Mouse (Mus musculus) embryonic facial prominence, embryonic 10.5 days (tissue): ENCODE measurements around the gene Mbd3. TPM values are rescaled to one million over a fixed set of nuclear protein-coding genes. Genes with fewer than 3 reads are reported as not detected.

ENCODE experiments used
- DNase-seq: peaks from one replicate; pipeline ENCODE4 v3.0.0-alpha.2; 2017; ENCODE audit warnings: low spot score
- H3K27ac ChIP-seq: fragments of 300-500 bp; sonication (generic); replicated peaks from 2 replicates; pipeline ENCODE4 v1.5.1; 2016; ENCODE audit warnings: mild to moderate bottlenecking
- H3K27me3 ChIP-seq: fragments of 300-500 bp; sonication (generic); replicated peaks from 2 replicates; pipeline ENCODE4 v1.6.1; 2016; ENCODE audit warnings: low read depth, mild to moderate bottlenecking; ENCODE audit not compliant: poor library complexity, severe bottlenecking
- H3K36me3 ChIP-seq: fragments of 300-500 bp; sonication (generic); replicated peaks from 2 replicates; pipeline ENCODE4 v1.6.1; 2016; ENCODE audit warnings: mild to moderate bottlenecking, moderate library complexity
- H3K4me1 ChIP-seq: fragments of 300-500 bp; sonication (generic); 2 replicates; pipeline ENCODE4 v1.6.1; 2016
- H3K4me3 ChIP-seq: fragments of 300-500 bp; sonication (generic); 2 replicates; pipeline ENCODE4 v1.5.1; 2016; ENCODE audit warnings: mild to moderate bottlenecking, moderate library complexity
- H3K9me3 ChIP-seq: fragments of 300-500 bp; sonication (generic); 2 replicates; pipeline ENCODE4 v1.6.1; 2016; ENCODE audit warnings: mild to moderate bottlenecking
- WGBS: fragments of 180-500 bp; shearing (Covaris S2); methylation state at CpG from one replicate; pipeline ENCODE4 v1.1.7; 2016; 5-methylcytosine and 5-hydroxymethylcytosine counted together
- polyA plus RNA-seq: library from polyadenylated mRNA; unstranded; fragments of >200 nt; fragmentation: Nextera tagmentation; extraction: Ambion mirVana; gene quantifications from 2 replicates; pipeline ENCODE4 v1.2.1, GENCODE M21; 2016

Gene Mbd3
- 371 and 377 TPM in 2 replicates for polyA plus RNA-seq

GRCm38 (mm10) chr10:80399191-80399972 lies at the start of gene Mbd3:
Gene Mbd3 (minus strand): TSS chr10:80399550.
- DNase-seq = peak; percentile 100
- Histone ChIP-seq H3K27me3 (no peaks in the 10 kb centered on the region), H3K27ac (peak within 1 kb of the TSS; percentile 100), H3K4me3 (peak within 1 kb of the TSS; percentile 89), H3K9me3 (no peaks in the 10 kb centered on the region; the same call in 1 of the 2 replicates), H3K4me1 (peaks cover 41% of the 10 kb centered on the region), H3K36me3 (peaks cover 74% of the 10 kb centered on the region)
- WGBS = under 1% methylated on average over 82 of the region's 82 CpGs

GRCm38 (mm10) chr10:80445898-80446601 lies 46.7 kb upstream of the Mbd3 start:
- Histone ChIP-seq H3K27me3 (peaks cover 52% of the 10 kb centered on the region), H3K9me3 (no peaks in the 10 kb centered on the region), H3K4me1 (peaks cover 19% of the 10 kb centered on the region), H3K4me3 (no peak overlapping the region; the same call in 1 of the 2 replicates), H3K36me3 (no peaks in the 10 kb centered on the region), H3K27ac (no peak overlapping the region)
- 8% methylated on average over 26 of the region's 26 CpGs for WGBS
- DNase-seq = peak; percentile 82

GRCm38 (mm10) chr10:80445052-80445451 lies 45.7 kb upstream of the Mbd3 start:
- Histone ChIP-seq H3K4me3 (no peak overlapping the region), H3K27ac (no peak overlapping the region), H3K4me1 (peaks cover 12% of the 10 kb centered on the region; the same call in 1 of the 2 replicates), H3K36me3 (no peaks in the 10 kb centered on the region), H3K9me3 (no peaks in the 10 kb centered on the region), H3K27me3 (peaks cover 47% of the 10 kb centered on the region)
- no peak for DNase-seq
- 35% methylated on average over 1 of the region's 1 CpGs for WGBS

GRCm38 (mm10) chr10:80444339-80445045 lies 45.1 kb upstream of the Mbd3 start:
- Histone ChIP-seq H3K27me3 (peaks cover 47% of the 10 kb centered on the region), H3K4me3 (no peak overlapping the region), H3K4me1 (peaks cover 12% of the 10 kb centered on the region; the same call in 1 of the 2 replicates), H3K9me3 (no peaks in the 10 kb centered on the region), H3K36me3 (no peaks in the 10 kb centered on the region), H3K27ac (no peak overlapping the region)
- WGBS = 59% methylated on average over 5 of the region's 5 CpGs
- DNase-seq = no peak

- Histone ChIP-seq H3K27ac (no peak overlapping the region), H3K27me3 (peaks cover 44% of the 10 kb centered on the region), H3K4me1 (peaks cover 12% of the 10 kb centered on the region; the same call in 1 of the 2 replicates), H3K36me3 (no peaks in the 10 kb centered on the region), H3K4me3 (no peak overlapping the region), H3K9me3 (no peaks in the 10 kb centered on the region)
- DNase-seq = no peak
- whole genome bisulfite sequencing = 85% methylated on average over 7 of the region's 8 CpGs
These were observed 44.4 kb upstream of the Mbd3 start for GRCm38 (mm10) chr10:80443575-80444278.

- Histone ChIP-seq H3K27me3 (peaks cover 37% of the 10 kb centered on the region), H3K36me3 (no peaks in the 10 kb centered on the region), H3K9me3 (no peaks in the 10 kb centered on the region), H3K4me3 (no peak overlapping the region), H3K27ac (no peak overlapping the region), H3K4me1 (peaks cover 9% of the 10 kb centered on the region)
- no peak for DNase-seq
- 53% methylated on average over 2 of the region's 2 CpGs for WGBS
These were observed 43.6 kb upstream of the Mbd3 start for GRCm38 (mm10) chr10:80442989-80443388.

- peaks cover 14% of the 10 kb centered on the region for H3K4me1 ChIP-seq
- peaks cover 25% of the 10 kb centered on the region for H3K27me3 ChIP-seq
- 61% methylated on average over 8 of the region's 8 CpGs for WGBS
- no peaks in the 10 kb centered on the region for H3K36me3 ChIP-seq
- H3K27ac ChIP-seq = no peak overlapping the region
- no peaks in the 10 kb centered on the region for H3K9me3 ChIP-seq
- no peak overlapping the region for H3K4me3 ChIP-seq
- no peak for DNase-seq
These were observed 42.2 kb upstream of the Mbd3 start for GRCm38 (mm10) chr10:80441598-80441997.

- H3K4me1 ChIP-seq = peaks cover 20% of the 10 kb centered on the region
- no peaks in the 10 kb centered on the region for H3K9me3 ChIP-seq
- H3K27me3 ChIP-seq = peaks cover 21% of the 10 kb centered on the region
- no peak overlapping the region for H3K27ac ChIP-seq
- H3K36me3 ChIP-seq = no peaks in the 10 kb centered on the region
- no peak for DNase-seq
- H3K4me3 ChIP-seq = no peak overlapping the region
These were observed 40.7 kb upstream of the Mbd3 start for GRCm38 (mm10) chr10:80440031-80440430.

GRCm38 (mm10) chr10:80437973-80438372 lies 38.6 kb upstream of the Mbd3 start:
- Histone ChIP-seq H3K27me3 (peaks cover 7% of the 10 kb centered on the region), H3K4me1 (peaks cover 21% of the 10 kb centered on the region), H3K36me3 (no peaks in the 10 kb centered on the region), H3K9me3 (no peaks in the 10 kb centered on the region), H3K4me3 (0 out of 2 replicates have a peak overlapping the region, but pooled peaks have one; percentile 2), H3K27ac (no peak overlapping the region)
- DNase-seq = no peak
- whole genome bisulfite sequencing = 61% methylated on average over 4 of the region's 4 CpGs

GRCm38 (mm10) chr10:80436276-80436675 lies 36.9 kb upstream of the Mbd3 start:
- WGBS = 9% methylated on average over 9 of the region's 9 CpGs
- H3K36me3 ChIP-seq = peaks cover under 1% of the 10 kb centered on the region
- no peak overlapping the region for H3K4me3 ChIP-seq
- no peaks in the 10 kb centered on the region for H3K9me3 ChIP-seq
- H3K4me1 ChIP-seq = peaks cover 33% of the 10 kb centered on the region
- DNase-seq = no peak
- peak overlapping the region; percentile 59; the same call in 1 of the 2 replicates for H3K27ac ChIP-seq
- peaks cover 6% of the 10 kb centered on the region for H3K27me3 ChIP-seq

GRCm38 (mm10) chr10:80435764-80436163 lies 36.4 kb upstream of the Mbd3 start:
- H3K4me3 ChIP-seq = peak overlapping the region; percentile 27; the same call in 1 of the 2 replicates
- H3K36me3 ChIP-seq = peaks cover 6% of the 10 kb centered on the region
- WGBS = 42% methylated on average over 7 of the region's 7 CpGs
- H3K9me3 ChIP-seq = no peaks in the 10 kb centered on the region
- peak overlapping the region; percentile 59 for H3K27ac ChIP-seq
- DNase-seq = no peak
- peaks cover 38% of the 10 kb centered on the region for H3K4me1 ChIP-seq
- H3K27me3 ChIP-seq = peaks cover 6% of the 10 kb centered on the region

- no peak for DNase-seq
- 70% methylated on average over 3 of the region's 3 CpGs for WGBS
- Histone ChIP-seq H3K4me1 (peaks cover 47% of the 10 kb centered on the region), H3K9me3 (no peaks in the 10 kb centered on the region), H3K4me3 (peak overlapping the region; percentile 97; the same call in 1 of the 2 replicates), H3K27me3 (peaks cover 6% of the 10 kb centered on the region), H3K27ac (peak overlapping the region; percentile 100), H3K36me3 (peaks cover 15% of the 10 kb centered on the region)
These were observed 35.5 kb upstream of the Mbd3 start for GRCm38 (mm10) chr10:80434823-80435222.
